Mouse (Mus musculus): ENCODE measurements at regions not wholly inside any gene's neighbourhood (a gene's known extent, or its start where the extent isn't known, plus 50 kb on each side); places are given as distances from the start of the nearest gene placed in this dataset.

GRCm38 (mm10) chr7:137888731-137889130 lies 451.3 kb downstream of the Glrx3 start:
- no peak for DNase-seq

GRCm38 (mm10) chr7:137906424-137907060 lies 469.1 kb downstream of the Glrx3 start:
- DNase-seq: no peak

- no peak for DNase-seq
Observed at GRCm38 (mm10) chr7:137909456-137909855, 472.0 kb downstream of the Glrx3 start.

GRCm38 (mm10) chr7:137913551-137914105 lies 476.2 kb downstream of the Glrx3 start:
- DNase-seq: no peak

- no peak for DNase-seq
Observed at GRCm38 (mm10) chr7:137914506-137914905, 477.1 kb downstream of the Glrx3 start.

GRCm38 (mm10) chr7:137916351-137916750 lies 478.9 kb downstream of the Glrx3 start:
- DNase-seq: no peak

GRCm38 (mm10) chr7:137924464-137925167 lies 472.9 kb downstream of the Tcerg1l start:
- DNase-seq: no peak

- no peak for DNase-seq
Observed at GRCm38 (mm10) chr7:137925656-137926055, 471.9 kb downstream of the Tcerg1l start.

GRCm38 (mm10) chr7:137927371-137927770 lies 470.2 kb downstream of the Tcerg1l start:
- no peak for DNase-seq

GRCm38 (mm10) chr7:137930200-137930599 lies 467.3 kb downstream of the Tcerg1l start:
- DNase-seq: no peak

- DNase-seq: no peak
Observed at GRCm38 (mm10) chr7:137935896-137936295, 461.6 kb downstream of the Tcerg1l start.

- DNase-seq: no peak
Observed at GRCm38 (mm10) chr7:137939116-137939515, 458.4 kb downstream of the Tcerg1l start.

GRCm38 (mm10) chr7:137940084-137940483 lies 457.4 kb downstream of the Tcerg1l start:
- DNase-seq: no peak

GRCm38 (mm10) chr7:137944991-137945390 lies 452.5 kb downstream of the Tcerg1l start:
- no peak for DNase-seq

- DNase-seq: no peak
Observed at GRCm38 (mm10) chr7:137947424-137947823, 450.1 kb downstream of the Tcerg1l start.

GRCm38 (mm10) chr7:137957354-137957753 lies 440.2 kb downstream of the Tcerg1l start:
- no peak for DNase-seq

GRCm38 (mm10) chr7:137957848-137958247 lies 439.7 kb downstream of the Tcerg1l start:
- no peak for DNase-seq

GRCm38 (mm10) chr7:137963470-137964095 lies 433.9 kb downstream of the Tcerg1l start:
- no peak for DNase-seq

- DNase-seq: no peak
Observed at GRCm38 (mm10) chr7:137974705-137975104, 422.8 kb downstream of the Tcerg1l start.

GRCm38 (mm10) chr7:137977527-137977926 lies 420.0 kb downstream of the Tcerg1l start:
- DNase-seq: no peak

- DNase-seq: no peak
Observed at GRCm38 (mm10) chr7:137979361-137979760, 418.2 kb downstream of the Tcerg1l start.

GRCm38 (mm10) chr7:138005806-138006205 lies 391.7 kb downstream of the Tcerg1l start:
- DNase-seq: no peak

- DNase-seq: no peak
Observed at GRCm38 (mm10) chr7:138006971-138007370, 390.6 kb downstream of the Tcerg1l start.

GRCm38 (mm10) chr7:138008601-138009000 lies 388.9 kb downstream of the Tcerg1l start:
- DNase-seq: no peak
